Mouse (Mus musculus): ENCODE measurements around the gene Cyp4x1.

- TF ChIP-seq CTCF (IDR thresholded peaks at IDR 0.05; ENCODE audit: borderline replicate concordance, insufficient read depth, low read length) (no peak), POLR2A (IDR thresholded peaks at IDR 0.05; ENCODE audit: low read depth, low read length) (no peak)
These were observed 71.1 kb downstream of the Cyp4x1 start for GRCm38 (mm10) chr4:115062875-115063517.
